Mouse (Mus musculus) hindbrain, embryonic 11.5 days (tissue): ENCODE measurements around the gene Tspan5. TPM values are rescaled to one million over a fixed set of nuclear protein-coding genes. Genes with fewer than 3 reads are reported as not detected.

Experiments used
- ATAC-seq: fragments of 200-750 bp; cut with Nextera tagmentation; 2 replicates; pipeline ENCODE4 v1.8.0; 2017; ENCODE audit warnings: mild to moderate bottlenecking, moderate TSS enrichment, moderate library complexity; ENCODE audit not compliant: low FRiP score
- DNase-seq: peaks from one replicate; pipeline ENCODE4 v3.0.0-alpha.2; 2015; ENCODE audit warnings: low spot score
- H3K27ac ChIP-seq: fragments of 300-500 bp; sonication (generic); 2 replicates; pipeline ENCODE4 v1.5.1; 2014; ENCODE audit warnings: mild to moderate bottlenecking, low read depth, low read length
- H3K27me3 ChIP-seq: fragments of 300-500 bp; sonication (generic); 2 replicates; pipeline ENCODE4 v1.6.1; 2014; ENCODE audit warnings: mild to moderate bottlenecking, low read length, moderate library complexity, mixed read lengths; ENCODE audit not compliant: control insufficient read depth, insufficient read depth
- H3K36me3 ChIP-seq: fragments of 300-500 bp; sonication (generic); 2 replicates; pipeline ENCODE4 v1.6.1; 2014; ENCODE audit warnings: mild to moderate bottlenecking, low read length, moderate library complexity, mixed read lengths; ENCODE audit not compliant: control insufficient read depth, insufficient read depth
- H3K4me1 ChIP-seq: fragments of 300-500 bp; sonication (generic); replicated peaks from 2 replicates; pipeline ENCODE4 v1.6.1; 2014; ENCODE audit warnings: low read length, mixed read lengths; ENCODE audit not compliant: control insufficient read depth, insufficient read depth
- H3K4me2 ChIP-seq: fragments of 300-500 bp; sonication (generic); replicated peaks from 2 replicates; pipeline ENCODE4 v1.6.1; 2014; ENCODE audit warnings: mild to moderate bottlenecking, low read depth, low read length
- H3K4me3 ChIP-seq: fragments of 300-500 bp; sonication (generic); 2 replicates; pipeline ENCODE4 v1.5.1; 2014; ENCODE audit warnings: low read depth, low read length
- H3K9ac ChIP-seq: fragments of 300-500 bp; sonication (generic); 2 replicates; pipeline ENCODE4 v1.6.1; 2014; ENCODE audit warnings: low read depth, low read length
- H3K9me3 ChIP-seq: fragments of 300-500 bp; sonication (generic); 2 replicates; pipeline ENCODE4 v1.6.1; 2016; ENCODE audit warnings: low read length; ENCODE audit not compliant: control insufficient read depth
- WGBS: fragments of 180-500 bp; shearing (Covaris S2); extraction: QIAGEN DNeasy Blood & Tissue Kit; methylation state at CpG from one replicate; pipeline ENCODE4 v1.1.7; 2014; 5-methylcytosine and 5-hydroxymethylcytosine counted together
- polyA plus RNA-seq: library from polyadenylated mRNA; unstranded; fragments of >200 nt; fragmentation: Nextera tagmentation; extraction: Ambion mirVana; gene quantifications from 2 replicates; pipeline ENCODE4 v1.2.1, GENCODE M21; 2014

Gene Tspan5
- polyA plus RNA-seq, 1 experiment from 2014 or later, result 51.0 TPM

DNA sequence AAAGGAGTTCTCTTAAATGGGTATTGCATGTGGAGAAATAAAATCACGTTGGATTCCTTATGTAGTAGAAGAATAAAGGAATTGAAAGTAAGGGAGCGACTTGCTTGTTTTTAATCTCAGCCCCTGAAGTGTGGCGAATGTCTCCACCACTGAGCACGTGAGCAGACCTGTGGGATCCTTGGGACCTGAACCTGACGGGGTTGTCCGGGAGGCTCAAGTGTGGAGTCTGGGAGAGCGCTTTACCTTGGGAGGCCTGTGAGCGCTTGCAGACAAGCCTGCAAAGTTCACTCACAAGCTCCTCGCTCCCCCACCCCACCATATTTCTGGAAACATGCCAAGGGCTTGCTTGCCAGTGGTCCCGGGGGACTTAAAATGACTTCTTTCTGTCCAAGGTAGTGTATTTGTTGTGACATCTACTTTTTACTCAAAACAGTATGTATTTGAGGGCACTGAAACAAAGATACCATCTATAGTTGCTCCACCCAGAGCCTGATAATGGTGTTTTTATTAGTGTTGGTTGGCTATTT, 147.8 kb downstream of the Tspan5 start:
- 84% methylated on average over 10 of the region's 10 CpGs for WGBS
- ATAC-seq, result no peak
- H3K4me1 ChIP-seq, result no peaks in the 10 kb centered on the region
- no peak overlapping the region for H3K27ac ChIP-seq
- no peak overlapping the region for H3K4me3 ChIP-seq
- no peak overlapping the region for H3K9ac ChIP-seq
- no peaks in the 10 kb centered on the region for H3K36me3 ChIP-seq
- no peaks in the 10 kb centered on the region for H3K9me3 ChIP-seq
- H3K4me2 ChIP-seq, result no peak overlapping the region
- DNase-seq, result no peak
- no peaks in the 10 kb centered on the region for H3K27me3 ChIP-seq

DNA sequence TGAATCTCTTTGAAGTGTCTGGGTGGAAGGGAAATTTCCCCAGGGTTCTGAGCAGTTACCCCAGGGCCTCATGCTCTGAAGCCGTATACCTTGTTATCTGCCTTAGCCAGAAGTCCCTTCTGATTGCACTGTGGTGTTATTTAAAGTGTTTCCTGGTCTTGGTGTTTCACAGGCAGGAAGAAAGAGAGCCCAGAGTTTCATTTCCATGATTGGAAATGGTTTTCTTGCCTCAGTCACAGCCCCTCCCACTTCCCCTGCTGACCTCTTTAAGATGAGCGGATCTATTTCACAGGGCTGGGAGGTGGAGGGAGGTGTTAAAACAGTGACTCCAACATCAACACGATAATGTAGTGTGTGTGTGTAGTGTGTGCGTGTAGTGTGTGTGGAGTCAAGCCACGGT, 151.5 kb downstream of the Tspan5 start:
- no peaks in the 10 kb centered on the region for H3K27me3 ChIP-seq
- no peak overlapping the region for H3K27ac ChIP-seq
- no peak overlapping the region for H3K4me3 ChIP-seq
- no peaks in the 10 kb centered on the region for H3K9me3 ChIP-seq
- H3K4me2 ChIP-seq, result no peak overlapping the region
- ATAC-seq (no peak), DNase-seq (no peak)
- H3K36me3 ChIP-seq, result no peaks in the 10 kb centered on the region
- no peak overlapping the region for H3K9ac ChIP-seq
- 62% methylated on average over 5 of the region's 5 CpGs for WGBS
- H3K4me1 ChIP-seq, result no peaks in the 10 kb centered on the region

DNA sequence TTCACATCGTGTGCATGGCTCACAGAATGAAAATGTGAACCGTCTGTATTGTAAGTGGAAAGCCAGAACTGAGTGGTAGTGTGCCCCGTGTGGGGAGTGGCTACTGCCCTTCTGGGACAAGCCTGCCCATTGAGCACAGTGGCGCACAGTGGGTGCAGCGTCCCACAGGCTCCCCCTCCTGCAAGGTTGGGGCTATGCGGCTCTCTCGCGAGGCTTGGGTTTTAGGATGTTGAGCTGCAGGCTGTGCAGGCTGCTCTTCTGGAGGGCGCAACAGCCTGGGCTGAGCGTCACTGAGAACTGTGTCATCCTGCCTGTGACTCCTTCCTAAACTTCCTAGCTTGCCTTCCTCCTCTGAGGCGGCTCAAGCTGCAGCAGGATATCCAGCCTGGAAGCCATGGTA, 155.5 kb downstream of the Tspan5 start:
- H3K9ac ChIP-seq, result no peak overlapping the region
- 91% methylated on average over 11 of the region's 11 CpGs for WGBS

GRCm38 (mm10) chr3:138898055-138898454, 156.1 kb downstream of the Tspan5 start:
- no peak overlapping the region for H3K4me3 ChIP-seq
- WGBS, result 98% methylated on average over 8 of the region's 8 CpGs
- no peaks in the 10 kb centered on the region for H3K4me1 ChIP-seq
- DNase-seq (no peak), ATAC-seq (no peak)
- no peak overlapping the region for H3K4me2 ChIP-seq
- no peaks in the 10 kb centered on the region for H3K27me3 ChIP-seq
- H3K27ac ChIP-seq, result no peak overlapping the region
- H3K36me3 ChIP-seq, result no peaks in the 10 kb centered on the region
- H3K9me3 ChIP-seq, result no peaks in the 10 kb centered on the region
- H3K9ac ChIP-seq, result no peak overlapping the region

More for the DNA sequence above, 155.5 kb downstream of the Tspan5 start:
- H3K27me3 ChIP-seq, result no peaks in the 10 kb centered on the region
- H3K36me3 ChIP-seq, result no peaks in the 10 kb centered on the region
- H3K27ac ChIP-seq, result no peak overlapping the region
- ATAC-seq, result no peak
- no peak overlapping the region for H3K4me3 ChIP-seq
- H3K4me1 ChIP-seq, result no peaks in the 10 kb centered on the region
- no peak overlapping the region for H3K4me2 ChIP-seq
- no peak for DNase-seq
- no peaks in the 10 kb centered on the region for H3K9me3 ChIP-seq

DNA sequence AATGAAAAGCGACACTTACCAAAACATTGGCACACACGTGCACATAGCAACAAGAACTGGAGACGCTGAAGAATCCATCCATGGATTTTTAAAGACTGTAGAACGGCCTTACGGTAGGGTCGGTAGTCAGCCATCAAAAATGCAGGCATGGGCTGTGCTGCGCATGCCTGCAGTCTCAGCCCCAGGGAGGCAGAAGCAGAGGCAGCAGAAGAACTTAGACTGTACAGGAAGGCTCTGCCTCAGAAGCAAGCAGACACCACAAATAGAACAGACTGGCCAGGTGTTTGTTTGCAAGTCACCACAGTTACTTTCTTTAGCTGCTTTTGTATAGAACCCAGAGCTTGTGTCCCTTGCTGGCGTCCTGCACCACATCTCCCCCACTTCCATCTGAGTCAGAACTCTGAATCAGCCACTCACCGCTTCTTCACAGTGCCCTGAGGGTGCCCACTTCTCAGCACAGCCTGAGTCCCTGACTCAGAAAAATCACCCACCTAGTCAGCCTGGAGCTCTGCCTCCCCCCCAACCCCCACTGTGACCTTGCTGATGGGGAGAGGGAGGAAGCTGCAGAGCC, 158.7 kb downstream of the Tspan5 start:
- no peaks in the 10 kb centered on the region for H3K9me3 ChIP-seq
- DNase-seq, result no peak
- H3K9ac ChIP-seq, result no peak overlapping the region
- H3K27me3 ChIP-seq, result no peaks in the 10 kb centered on the region
- no peak overlapping the region for H3K4me2 ChIP-seq
- 93% methylated on average over 9 of the region's 9 CpGs for WGBS
- H3K4me1 ChIP-seq, result peaks cover 3% of the 10 kb centered on the region
- H3K36me3 ChIP-seq, result no peaks in the 10 kb centered on the region
- ATAC-seq, result no peak
- H3K27ac ChIP-seq, result no peak overlapping the region
- H3K4me3 ChIP-seq, result no peak overlapping the region

DNA sequence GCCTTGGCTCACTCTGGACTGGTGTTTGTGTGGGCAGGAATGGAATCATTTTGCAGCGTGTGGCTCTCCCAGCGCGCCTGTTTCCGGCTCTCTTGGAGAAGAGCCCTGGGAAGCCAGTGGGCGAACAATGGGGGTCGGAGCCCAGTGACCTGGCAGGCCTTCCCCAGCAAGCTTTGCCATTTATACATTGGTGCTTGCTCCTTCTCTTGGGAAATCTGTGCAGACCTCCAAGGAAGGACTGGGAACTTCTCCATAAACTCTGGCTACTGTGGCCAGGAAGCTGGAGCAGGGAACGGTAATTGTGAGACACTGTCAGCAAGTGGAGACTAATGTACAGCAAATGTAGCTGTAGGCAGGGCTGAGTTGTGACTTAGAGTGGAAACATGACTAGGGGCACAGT, 163.7 kb downstream of the Tspan5 start:
- H3K4me2 ChIP-seq, result no peak overlapping the region
- H3K4me1 ChIP-seq, result peaks cover 5% of the 10 kb centered on the region
- DNase-seq (peak; percentile 29), ATAC-seq (peak; percentile 25)
- 30% methylated on average over 7 of the region's 7 CpGs for WGBS
- H3K4me3 ChIP-seq, result no peak overlapping the region
- no peaks in the 10 kb centered on the region for H3K27me3 ChIP-seq
- H3K36me3 ChIP-seq, result no peaks in the 10 kb centered on the region
- H3K9ac ChIP-seq, result 0 out of 2 replicates have a peak overlapping the region, but pooled peaks have one; percentile 4
- H3K27ac ChIP-seq, result peak overlapping the region; percentile 30; the same call in 1 of the 2 replicates
- no peaks in the 10 kb centered on the region for H3K9me3 ChIP-seq

- H3K4me2 ChIP-seq, result no peak overlapping the region
- no peak overlapping the region for H3K9ac ChIP-seq
- no peaks in the 10 kb centered on the region for H3K27me3 ChIP-seq
- H3K9me3 ChIP-seq, result no peaks in the 10 kb centered on the region
- DNase-seq (peak; percentile 85), ATAC-seq (peak; percentile 80)
- H3K4me1 ChIP-seq, result peaks cover 5% of the 10 kb centered on the region
- H3K36me3 ChIP-seq, result no peaks in the 10 kb centered on the region
- WGBS, result 37% methylated on average over 17 of the region's 17 CpGs
- no peak overlapping the region for H3K4me3 ChIP-seq
- H3K27ac ChIP-seq, result no peak overlapping the region
Measured at GRCm38 (mm10) chr3:138906112-138906880, 164.3 kb downstream of the Tspan5 start.

DNA sequence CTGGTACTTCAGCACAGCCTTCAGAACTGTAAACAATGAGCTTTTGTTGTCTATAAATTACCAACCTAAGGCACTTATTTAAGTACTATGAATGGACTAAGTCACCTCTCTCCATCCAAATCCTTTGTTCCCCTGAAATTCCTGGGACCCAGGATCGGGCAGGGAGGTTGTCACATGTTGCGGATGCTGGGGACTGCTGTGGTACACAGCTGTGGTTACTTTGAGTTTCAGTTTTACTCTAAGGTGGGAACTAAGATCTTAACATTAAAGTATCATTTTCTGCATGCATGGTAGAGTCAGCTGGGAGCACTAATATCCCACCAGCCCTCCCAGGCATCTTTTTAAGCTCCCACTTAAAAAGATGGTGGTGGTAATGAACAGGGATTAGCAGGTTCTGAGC, 167.3 kb downstream of the Tspan5 start:
- peaks cover 5% of the 10 kb centered on the region for H3K4me1 ChIP-seq
- ATAC-seq (no peak), DNase-seq (no peak)
- 87% methylated on average over 2 of the region's 2 CpGs for WGBS
- H3K27ac ChIP-seq, result no peak overlapping the region
- H3K4me2 ChIP-seq, result no peak overlapping the region
- H3K27me3 ChIP-seq, result no peaks in the 10 kb centered on the region
- H3K4me3 ChIP-seq, result no peak overlapping the region
- H3K36me3 ChIP-seq, result no peaks in the 10 kb centered on the region
- H3K9me3 ChIP-seq, result no peaks in the 10 kb centered on the region
- H3K9ac ChIP-seq, result no peak overlapping the region

DNA sequence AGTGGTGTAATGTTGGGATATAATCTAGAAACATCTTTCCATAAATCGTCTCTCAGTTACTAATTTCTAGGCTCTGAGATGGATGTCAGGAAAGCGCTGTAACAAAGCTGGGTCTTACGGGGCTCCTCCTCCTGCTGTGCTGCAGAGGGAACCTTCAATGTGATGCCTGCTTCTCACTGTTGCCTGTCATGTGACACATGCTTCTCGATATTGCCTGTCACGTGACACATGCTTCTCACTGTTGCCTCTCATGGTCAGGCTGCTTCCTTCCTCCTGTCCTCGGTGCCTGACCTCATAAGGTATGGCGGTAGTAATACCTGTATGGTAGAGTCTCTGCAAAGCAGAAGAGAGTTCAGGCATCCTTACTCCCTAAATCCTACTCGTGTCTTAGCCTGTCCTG, 170.5 kb downstream of the Tspan5 start:
- WGBS, result 92% methylated on average over 8 of the region's 8 CpGs
- Histone ChIP-seq H3K9ac (no peak overlapping the region), H3K4me1 (no peaks in the 10 kb centered on the region), H3K27me3 (no peaks in the 10 kb centered on the region), H3K27ac (no peak overlapping the region), H3K9me3 (no peaks in the 10 kb centered on the region), H3K4me2 (no peak overlapping the region), H3K4me3 (no peak overlapping the region), H3K36me3 (no peaks in the 10 kb centered on the region)
- no peak for DNase-seq
- ATAC-seq, result no peak
